Mouse (Mus musculus) brain, embryonic 14.5 days (tissue): ENCODE measurements around the gene Moap1. TPM values are rescaled to one million over a fixed set of nuclear protein-coding genes. Genes with fewer than 3 reads are reported as not detected.

Experiments
- DNase-seq: peaks from one replicate; pipeline ENCODE4 v3.0.0-alpha.2; 2011; ENCODE audit warnings: low read depth
- CTCF ChIP-seq: fragments of 200-500 bp; IDR thresholded peaks from 2 replicates; pipeline ENCODE4 v1.5.1; 2012; ENCODE audit warnings: inconsistent platforms, mild to moderate bottlenecking, moderate library complexity, borderline replicate concordance; ENCODE audit not compliant: insufficient read depth, insufficient read length; ENCODE audit errors: extremely low read depth
- POLR2A ChIP-seq: fragments of 200-500 bp; IDR thresholded peaks from 2 replicates; pipeline ENCODE4 v1.6.1; 2012; ENCODE audit warnings: mild to moderate bottlenecking, inconsistent platforms, borderline replicate concordance; ENCODE audit not compliant: poor library complexity, insufficient read depth, insufficient read length, severe bottlenecking; ENCODE audit errors: extremely low read depth
- polyA plus RNA-seq: library from polyadenylated mRNA; depleted of rRNA; stranded (reverse); fragments of >200 nt; gene quantifications from 2 replicates; pipeline ENCODE4 v1.2.3, GENCODE M21; 2012; rRNA removed

Moap1 gene
- polyA plus RNA-seq = 9.3 and 11.6 TPM in 2 replicates

DNA sequence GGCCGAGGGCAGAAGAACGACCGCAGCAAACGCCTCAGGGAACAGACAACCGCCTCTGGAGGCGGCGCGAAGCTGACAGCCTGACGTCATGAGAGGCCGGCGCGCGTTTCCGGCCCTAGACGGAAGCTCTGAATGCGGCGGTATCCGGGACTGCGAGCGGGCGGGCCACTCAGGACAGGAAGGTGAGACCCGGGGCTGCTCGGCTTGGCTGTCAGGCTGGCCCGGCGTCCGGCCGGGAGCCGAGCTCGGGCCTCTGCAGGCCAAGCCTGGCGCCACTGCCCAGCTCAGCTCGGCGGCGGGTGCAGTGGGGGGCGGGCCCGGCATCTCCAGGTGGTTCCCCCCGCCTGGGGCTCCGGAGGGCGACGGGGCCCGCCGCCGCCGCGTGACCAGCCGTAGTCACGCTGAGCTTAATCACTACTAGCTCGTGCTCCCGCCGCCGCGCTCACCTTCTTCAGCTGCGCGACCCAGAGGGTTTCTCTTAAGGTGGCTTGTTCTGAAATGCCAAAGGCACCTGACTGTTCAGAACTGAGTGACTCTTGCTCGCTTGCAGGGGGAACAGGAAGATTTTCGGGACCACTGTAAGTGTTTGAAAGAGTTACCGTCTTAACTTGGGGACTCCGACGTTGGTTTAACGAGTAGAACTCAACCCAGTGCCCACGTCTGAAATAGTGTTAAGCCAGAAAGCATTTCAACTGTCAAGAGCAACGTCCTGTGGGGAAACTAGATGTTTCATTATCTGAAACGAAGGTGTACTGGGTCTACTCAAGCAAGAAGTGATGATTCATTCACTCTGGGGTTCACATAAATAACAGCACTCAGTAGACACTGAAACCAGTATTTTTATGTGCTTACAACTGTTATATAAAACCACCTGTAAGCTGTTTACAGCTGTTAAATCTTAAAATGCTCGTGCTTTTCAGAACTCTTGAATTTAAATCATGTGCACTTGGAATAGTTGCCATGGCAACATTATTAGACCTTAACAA lies at the start of gene Moap1, which contains the start of gene Tmem251:
TSS of gene Moap1 (minus strand) at position 73 of the 986 bp plus-strand sequence.
TSS of gene Tmem251 (plus strand) at position 174 of the 986 bp plus-strand sequence.
- TF ChIP-seq POLR2A (peak; percentile 57), CTCF (no peak)
- DNase-seq = peak; percentile 96

DNA sequence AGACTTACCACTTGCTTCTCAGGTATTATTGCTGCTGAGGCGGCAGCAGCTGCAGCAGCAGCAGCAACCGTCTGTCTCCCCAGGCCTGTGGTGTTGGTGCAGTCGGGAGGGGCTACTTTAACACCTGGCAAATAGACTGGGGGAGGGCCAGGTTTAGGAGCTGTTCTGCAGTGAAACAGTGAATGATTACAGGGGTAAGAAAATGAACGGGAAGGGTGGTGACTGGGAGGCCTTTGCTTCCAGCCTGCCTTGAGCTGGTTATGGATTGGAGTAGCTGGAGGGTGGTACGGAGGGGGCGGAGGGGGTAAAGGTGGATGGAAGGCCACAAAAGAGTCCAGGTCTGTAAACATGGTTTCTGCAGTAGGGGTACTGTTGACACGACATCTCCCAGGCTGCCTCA lies 44.5 kb upstream of the Moap1 start:
- DNase-seq = no peak
- TF ChIP-seq POLR2A = no peak
- TF ChIP-seq CTCF = no peak

DNA sequence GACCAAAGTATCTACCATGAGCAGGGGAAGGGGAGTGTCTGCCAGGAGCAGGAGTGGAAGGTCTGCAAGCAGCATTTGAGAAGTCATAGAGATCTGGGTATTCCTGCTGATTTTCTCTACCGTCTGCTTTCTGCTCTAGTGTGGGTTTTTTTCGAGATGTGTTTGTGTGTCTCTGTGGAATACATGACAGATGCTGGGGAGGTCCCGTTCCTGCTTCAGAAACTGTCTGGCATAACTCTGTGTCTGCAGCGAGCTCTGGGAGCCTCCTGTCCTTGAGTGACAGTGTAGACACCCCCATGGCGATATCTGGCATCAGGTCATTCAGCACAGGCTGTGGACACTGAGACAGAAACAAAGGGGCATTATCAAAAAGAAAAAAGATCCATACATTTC lies 42.1 kb upstream of the Moap1 start:
- DNase-seq = no peak

GRCm38 (mm10) chr12:102784899-102785592 lies 41.6 kb upstream of the Moap1 start:
- DNase-seq = no peak
- TF ChIP-seq CTCF (no peak), POLR2A (no peak)

More for the DNA sequence above, 42.1 kb upstream of the Moap1 start:
- TF ChIP-seq POLR2A = no peak
- no peak for TF ChIP-seq CTCF

DNA sequence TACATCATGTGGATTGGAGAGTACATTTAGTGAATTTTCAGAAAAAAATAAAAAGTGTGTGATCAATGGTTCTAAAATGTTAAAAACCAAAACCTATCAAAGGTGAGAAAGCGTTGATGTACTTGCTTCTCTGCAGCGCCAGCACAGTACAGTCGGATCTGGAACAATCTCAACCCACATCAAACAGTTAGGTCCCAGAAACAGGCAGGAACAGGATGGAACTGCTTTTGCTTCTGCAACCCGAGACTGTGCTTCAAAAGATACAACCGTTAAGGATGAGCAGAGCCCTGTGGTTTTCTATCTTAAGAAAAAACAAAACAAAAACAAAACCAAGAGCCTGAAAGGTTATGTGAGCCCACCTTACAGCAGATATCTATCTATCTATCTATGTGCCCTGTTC lies 39.4 kb upstream of the Moap1 start:
- TF ChIP-seq CTCF (no peak), POLR2A (no peak)
- no peak for DNase-seq

DNA sequence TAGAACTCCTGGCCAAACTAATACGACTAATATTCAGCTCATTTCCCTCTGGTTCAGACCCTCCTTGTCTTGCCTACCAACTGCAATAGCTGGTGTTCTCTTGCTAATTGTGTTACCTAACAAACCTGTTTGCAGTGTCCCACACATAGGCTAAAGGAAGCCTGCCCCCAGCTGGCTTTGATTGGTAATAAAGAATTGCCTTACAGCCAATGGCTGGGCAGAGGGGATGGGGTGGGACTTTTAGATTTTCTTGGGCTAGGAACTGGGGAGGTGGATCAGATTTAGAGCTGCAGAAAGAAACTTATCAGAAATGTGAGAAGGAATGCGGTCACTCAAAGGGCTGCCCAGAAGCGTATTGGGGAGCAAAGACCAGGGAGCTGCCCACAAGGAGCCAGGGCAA lies 36.0 kb upstream of the Moap1 start:
- peak; percentile 14 for DNase-seq
- TF ChIP-seq POLR2A (no peak), CTCF (peak; percentile 24; the same call in 1 of the 2 replicates)

GRCm38 (mm10) chr12:102778151-102778550 lies 34.7 kb upstream of the Moap1 start:
- TF ChIP-seq CTCF (no peak), POLR2A (no peak)
- no peak for DNase-seq

GRCm38 (mm10) chr12:102776035-102776434 lies 32.6 kb upstream of the Moap1 start:
- no peak for DNase-seq
- TF ChIP-seq POLR2A = no peak
- TF ChIP-seq CTCF = no peak

- TF ChIP-seq CTCF = no peak
- TF ChIP-seq POLR2A = no peak
- no peak for DNase-seq
These were observed 29.2 kb upstream of the Moap1 start for GRCm38 (mm10) chr12:102772676-102773075.

DNA sequence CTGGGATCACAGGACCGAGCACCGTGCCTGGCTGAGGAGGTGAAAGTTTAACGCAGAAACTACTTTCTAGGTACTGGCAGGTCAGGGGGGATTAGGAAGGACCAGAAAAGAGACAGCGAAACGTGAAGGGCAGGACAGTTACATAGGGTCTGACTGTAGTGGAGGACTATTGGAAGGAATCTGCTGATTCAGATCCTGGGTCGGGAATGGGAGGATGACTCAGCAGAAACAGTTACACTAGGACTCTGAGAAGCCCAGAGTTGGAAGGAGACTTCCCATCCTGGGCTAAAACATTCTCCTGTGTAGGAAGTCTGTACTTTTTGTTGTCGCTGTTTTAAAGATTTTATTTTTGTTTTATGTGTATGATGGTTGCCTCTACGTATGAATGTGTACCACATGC lies 28.1 kb upstream of the Moap1 start:
- no peak for DNase-seq
- no peak for TF ChIP-seq POLR2A
- no peak for TF ChIP-seq CTCF

- peak; percentile 15 for DNase-seq
- TF ChIP-seq POLR2A = no peak
- TF ChIP-seq CTCF = peak; percentile 10; the same call in 1 of the 2 replicates
These were observed 25.5 kb upstream of the Moap1 start for GRCm38 (mm10) chr12:102769000-102769399.
